Mouse (Mus musculus) CH12.LX (cell line): ENCODE results near the gene Kiss1r.
A peak's percentile ranks its signal among the peaks of the same experiment; 100 is the strongest.

Experiments
- CHD2 ChIP-seq: IDR thresholded peaks from 2 replicates; pipeline ENCODE4 v1.6.1; 2011; ENCODE audit warnings: low read length, improper control_type of control experiment
- CTCF ChIP-seq, 2 experiments: IDR thresholded peaks in 1 of 2; conservative IDR thresholded peaks in 1 of 2; 2 replicates each; pipeline ENCODE4 v1.5.1; 2011 to 2012; ENCODE audit warnings: low read depth in 2 of 2, low read length in 2 of 2, improper control_type of control experiment in 1 of 2, inconsistent platforms in 1 of 2, mild to moderate bottlenecking in 1 of 2, moderate library complexity in 1 of 2
- EP300 ChIP-seq: IDR thresholded peaks from 2 replicates; pipeline ENCODE4 v1.6.1; 2011; ENCODE audit warnings: low read length, improper control_type of control experiment
- GABPA ChIP-seq: IDR thresholded peaks from 2 replicates; pipeline ENCODE4 v1.6.1; 2012; ENCODE audit warnings: low read depth, low read length, improper control_type of control experiment, inconsistent platforms; ENCODE audit not compliant: insufficient replicate concordance
- JUND ChIP-seq: conservative IDR thresholded peaks from 2 replicates; pipeline ENCODE4 v1.6.1; 2011; ENCODE audit warnings: low read depth, low read length, improper control_type of control experiment
- MAX ChIP-seq: IDR thresholded peaks from 2 replicates; pipeline ENCODE4 v1.6.1; 2011; ENCODE audit warnings: low read length, improper control_type of control experiment
- NELFE ChIP-seq: IDR thresholded peaks from 2 replicates; pipeline ENCODE4 v1.6.1; 2011; ENCODE audit warnings: low read depth, low read length, improper control_type of control experiment
- POLR2A ChIP-seq: IDR thresholded peaks from 2 replicates; pipeline ENCODE4 v1.6.1; 2011; ENCODE audit warnings: low read depth, mild to moderate bottlenecking, improper control_type of control experiment, low read length
- ZC3H11A ChIP-seq: IDR thresholded peaks from 2 replicates; pipeline ENCODE4 v1.6.1; 2012; ENCODE audit warnings: low read depth, mild to moderate bottlenecking, inconsistent platforms, low read length, improper control_type of control experiment
- ZNF384 ChIP-seq: IDR thresholded peaks from 2 replicates; pipeline ENCODE4 v1.6.1; 2012; ENCODE audit warnings: low read depth, low read length, improper control_type of control experiment, inconsistent platforms

DNA sequence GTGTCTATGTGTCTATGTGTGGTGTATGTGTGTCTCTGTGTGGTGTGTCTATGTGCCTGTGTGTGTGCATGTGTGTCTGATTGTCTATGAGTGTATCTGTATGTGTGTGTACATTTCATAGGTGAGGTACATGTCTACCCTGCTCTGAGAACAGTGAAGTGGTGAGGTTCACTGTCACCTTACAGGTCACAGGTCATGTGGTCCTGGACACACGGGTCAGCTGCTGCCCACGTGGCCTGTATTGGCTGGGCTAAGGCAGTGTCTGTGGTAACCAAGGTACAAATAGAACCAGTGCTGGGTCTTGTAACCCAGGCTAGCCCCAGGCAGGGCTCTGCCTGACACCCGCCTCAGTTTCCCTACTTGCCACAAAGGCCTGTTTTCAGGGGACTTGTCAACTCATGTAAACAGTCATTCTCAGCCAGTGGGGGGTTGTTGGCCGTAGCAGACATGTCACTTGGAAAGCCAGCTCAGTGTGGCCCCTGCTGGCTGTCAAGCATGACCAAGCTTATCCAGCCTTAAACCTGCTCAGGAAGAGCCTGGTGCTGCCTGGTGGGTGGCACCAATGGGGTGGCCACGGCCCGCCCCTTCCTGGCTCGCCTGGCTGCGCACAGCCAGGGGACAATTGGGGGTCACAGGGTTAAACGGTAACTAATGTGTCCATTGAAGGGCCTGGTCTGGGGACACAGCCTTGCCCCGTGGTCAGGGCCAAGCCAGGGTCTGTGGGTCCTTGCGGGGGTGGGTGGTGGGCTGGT is 21.2 kb downstream of the Kiss1r start:
- no peak for TF ChIP-seq ZNF384
- peak in 1 of 2 experiments; percentile 5; a peak in 1 of 4 replicates for TF ChIP-seq CTCF (conservative IDR thresholded peaks at IDR 0.05 in 1 of 2, IDR thresholded peaks at IDR 0.05 in 1 of 2; ENCODE audit: low read depth in 2 of 2, low read length in 2 of 2)
- no peak for TF ChIP-seq CHD2
- TF ChIP-seq POLR2A, result peak; percentile 23; the same call in 1 of the 2 replicates
- no peak for TF ChIP-seq ZC3H11A
- no peak for TF ChIP-seq EP300
- TF ChIP-seq MAX, result no peak; the same call in 1 of the 2 replicates
- no peak for TF ChIP-seq JUND
- no peak for TF ChIP-seq GABPA
- no peak for TF ChIP-seq NELFE
